Mouse (Mus musculus) cortical plate, adult 2 months (tissue): Measurements from ENCODE around the gene Fam170b. TPM values are rescaled to one million over a fixed set of nuclear protein-coding genes. Genes with fewer than 3 reads are reported as not detected.

Experiments used
- H3K27ac ChIP-seq: fragments of 200-500 bp; 2 replicates; pipeline ENCODE4 v1.5.1; 2012; ENCODE audit warnings: low read length, control low read depth, inconsistent platforms; ENCODE audit not compliant: insufficient read depth
- H3K4me1 ChIP-seq: fragments of 200-500 bp; 2 replicates; pipeline ENCODE4 v1.6.1; 2011; ENCODE audit warnings: low read length; ENCODE audit not compliant: control insufficient read depth, insufficient read depth
- H3K4me3 ChIP-seq: fragments of 200-500 bp; 2 replicates; pipeline ENCODE4 v1.5.1; 2011; ENCODE audit warnings: mild to moderate bottlenecking, low read length, control low read depth; ENCODE audit not compliant: insufficient read depth
- CTCF ChIP-seq: fragments of 200-500 bp; IDR thresholded peaks from 2 replicates; pipeline ENCODE4 v1.5.1; 2011; ENCODE audit warnings: mild to moderate bottlenecking, control low read depth, low read length; ENCODE audit not compliant: insufficient read depth; ENCODE audit errors: extremely low read depth
- POLR2A ChIP-seq: fragments of 200-500 bp; IDR thresholded peaks from 2 replicates; pipeline ENCODE4 v1.6.1; 2011; ENCODE audit warnings: mild to moderate bottlenecking, low read length, control low read depth; ENCODE audit not compliant: insufficient read depth; ENCODE audit errors: extremely low read depth
- polyA plus RNA-seq: library from polyadenylated mRNA; depleted of rRNA; stranded (reverse); fragments of >200 nt; gene quantifications from 2 replicates; pipeline ENCODE4 v1.2.3, GENCODE M21; 2012

The Fam170b gene
- polyA plus RNA-seq, 1 experiment = not detected

DNA sequence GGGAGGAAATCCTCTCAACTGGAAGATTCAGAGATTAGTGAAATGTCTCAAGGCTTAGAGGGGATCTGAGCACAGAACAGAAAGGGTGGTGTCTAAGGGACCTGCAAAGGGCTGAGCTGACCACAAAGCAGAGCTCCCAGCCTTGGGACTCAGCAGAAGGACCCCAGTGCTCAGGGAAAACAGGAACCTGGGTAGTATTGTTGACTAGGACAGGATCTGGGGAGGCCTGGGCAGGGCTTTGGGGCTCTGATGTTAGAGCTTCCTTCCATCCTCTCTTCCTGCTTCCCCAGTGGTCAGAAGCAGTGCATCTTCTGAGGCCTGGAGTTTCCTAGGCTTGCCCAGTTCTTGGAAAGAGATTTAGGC is 32.1 kb upstream of the Fam170b start:
- Histone ChIP-seq H3K4me3 (no peak overlapping the region), H3K27ac (no peak overlapping the region), H3K4me1 (no peaks in the 10 kb centered on the region)
- TF ChIP-seq CTCF (no peak), POLR2A (no peak)

DNA sequence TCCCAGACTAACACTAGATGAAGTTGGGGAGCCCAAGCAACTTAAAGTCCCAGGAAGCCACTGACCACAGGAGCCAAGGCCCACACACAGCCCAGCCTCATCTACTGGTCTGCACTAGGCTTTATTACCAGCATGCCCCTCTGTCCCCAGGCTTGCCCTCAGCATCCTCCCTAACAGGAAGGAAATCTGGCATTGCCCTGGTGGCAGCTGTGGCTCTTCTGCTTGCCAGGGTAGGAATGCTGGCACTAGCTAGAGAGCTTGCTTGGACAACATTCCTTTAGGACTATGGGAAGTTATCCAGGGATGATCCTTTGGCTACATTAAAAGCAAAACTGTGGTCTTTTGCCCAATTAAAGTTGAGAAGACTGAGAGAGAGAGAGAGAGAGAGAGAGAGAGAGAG is 23.7 kb upstream of the Fam170b start:
- no peak overlapping the region for H3K4me3 ChIP-seq
- H3K27ac ChIP-seq = no peak overlapping the region
- TF ChIP-seq CTCF (no peak), POLR2A (no peak)
- no peaks in the 10 kb centered on the region for H3K4me1 ChIP-seq

DNA sequence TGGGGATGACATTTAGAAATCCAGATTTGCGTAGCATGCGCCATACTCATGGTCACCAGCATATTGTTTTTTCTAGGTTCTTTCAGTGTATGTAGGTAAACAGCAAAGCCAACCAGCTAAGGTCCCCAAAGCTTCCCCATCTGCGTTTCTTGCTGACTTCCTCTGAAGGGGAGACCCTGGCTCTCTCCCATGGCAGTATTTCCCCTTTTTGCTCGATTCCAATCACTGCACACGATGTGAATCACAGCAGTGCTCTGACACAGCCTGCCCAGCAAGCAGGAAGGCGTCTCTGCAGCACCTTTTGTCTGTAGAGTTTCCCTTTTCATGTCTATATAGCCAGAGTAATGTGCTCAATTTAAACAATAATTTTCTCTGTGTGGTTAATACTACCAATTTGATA is 21.3 kb upstream of the Fam170b start:
- no peaks in the 10 kb centered on the region for H3K4me1 ChIP-seq
- TF ChIP-seq POLR2A (no peak), CTCF (no peak)
- H3K27ac ChIP-seq = no peak overlapping the region

DNA sequence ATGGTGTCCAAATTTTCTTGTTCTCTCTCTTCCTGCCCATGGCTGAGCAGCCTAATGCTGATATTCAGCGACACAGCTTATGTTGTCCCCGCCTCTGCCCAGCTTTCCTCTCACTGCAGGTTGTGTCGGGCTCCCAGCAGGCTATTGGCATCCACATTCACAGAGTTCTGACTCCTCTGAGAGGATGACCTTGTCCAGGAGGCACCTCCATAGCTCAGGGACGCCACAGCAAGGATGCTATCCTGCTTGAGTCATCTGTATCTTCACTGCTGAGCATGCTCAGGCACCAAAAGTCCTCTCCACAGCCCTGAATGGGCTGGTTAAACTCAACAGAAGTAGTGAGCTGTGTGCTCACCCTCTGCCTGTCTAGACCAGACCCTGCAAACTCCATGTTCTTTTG is 18.8 kb upstream of the Fam170b start:
- Histone ChIP-seq H3K4me1 (no peaks in the 10 kb centered on the region), H3K27ac (no peak overlapping the region), H3K4me3 (no peak overlapping the region)
- TF ChIP-seq CTCF = no peak

More for the DNA sequence above, 21.3 kb upstream of the Fam170b start:
- no peak overlapping the region for H3K4me3 ChIP-seq

DNA sequence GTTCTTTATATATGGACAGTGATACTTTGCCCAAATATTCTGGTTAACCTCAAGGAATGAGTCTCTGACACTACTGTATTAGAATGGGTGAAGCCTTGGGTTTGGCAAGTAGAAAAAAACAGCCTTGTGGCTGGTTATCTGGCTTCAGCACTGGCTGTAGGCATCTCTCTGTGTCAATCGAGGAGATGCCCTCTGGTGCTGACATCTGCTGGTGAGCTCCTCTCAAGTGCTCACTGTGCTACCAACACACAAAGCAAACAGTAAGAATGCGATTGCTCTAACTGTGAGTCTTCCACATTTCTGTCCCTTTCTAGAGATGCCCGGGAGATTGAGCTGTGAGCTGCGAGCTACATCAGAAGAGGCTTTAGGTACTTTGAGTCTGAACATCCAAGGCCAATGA is 17.2 kb upstream of the Fam170b start:
- Histone ChIP-seq H3K4me1 (no peaks in the 10 kb centered on the region), H3K27ac (no peak overlapping the region), H3K4me3 (no peak overlapping the region)
- TF ChIP-seq CTCF (no peak), POLR2A (no peak)

DNA sequence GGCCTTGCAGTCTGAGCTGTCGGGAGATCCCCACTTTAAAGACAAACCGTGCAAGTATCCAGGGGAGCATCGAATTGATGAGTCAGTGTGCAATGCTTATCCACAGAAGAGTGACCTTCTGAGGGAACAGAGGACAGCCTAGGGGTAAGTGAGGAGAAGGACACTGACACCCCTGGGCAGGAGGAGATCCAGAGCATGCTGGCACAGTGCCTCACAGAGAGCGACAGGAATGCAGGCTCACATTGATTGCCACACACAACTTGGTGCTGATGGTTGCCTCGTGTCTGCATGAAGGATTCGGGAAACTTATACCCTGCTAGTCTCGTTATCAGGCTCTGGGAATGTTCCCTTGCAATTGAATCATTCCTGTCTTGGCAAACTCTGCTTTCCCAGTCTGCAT is 16.5 kb upstream of the Fam170b start:
- no peak overlapping the region for H3K4me3 ChIP-seq

DNA sequence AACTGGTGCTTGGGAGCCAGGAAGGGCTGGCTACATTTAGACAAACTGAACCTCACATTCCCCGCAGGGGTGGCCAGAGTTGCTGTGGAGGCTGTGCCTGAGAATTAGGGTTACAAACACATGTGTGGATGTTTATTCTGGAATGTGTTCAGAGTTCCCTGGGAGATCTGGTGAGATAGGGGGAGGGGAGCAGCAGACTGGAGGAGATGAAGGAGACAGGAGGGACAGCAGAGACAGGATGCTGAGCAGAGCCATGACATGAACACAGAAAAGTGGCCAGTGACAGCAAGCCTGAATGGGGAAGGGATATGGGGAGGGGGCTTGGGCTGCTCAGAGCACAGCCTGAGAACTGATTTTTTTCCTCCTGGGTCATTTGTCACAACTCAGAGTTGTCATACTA is 14.5 kb upstream of the Fam170b start:
- Histone ChIP-seq H3K27ac (no peak overlapping the region), H3K4me1 (no peaks in the 10 kb centered on the region), H3K4me3 (no peak overlapping the region)
- TF ChIP-seq POLR2A (no peak), CTCF (no peak)

More for the DNA sequence above, 16.5 kb upstream of the Fam170b start:
- Histone ChIP-seq H3K4me1 (no peaks in the 10 kb centered on the region), H3K27ac (no peak overlapping the region)
- TF ChIP-seq CTCF = no peak
- no peak for TF ChIP-seq POLR2A

DNA sequence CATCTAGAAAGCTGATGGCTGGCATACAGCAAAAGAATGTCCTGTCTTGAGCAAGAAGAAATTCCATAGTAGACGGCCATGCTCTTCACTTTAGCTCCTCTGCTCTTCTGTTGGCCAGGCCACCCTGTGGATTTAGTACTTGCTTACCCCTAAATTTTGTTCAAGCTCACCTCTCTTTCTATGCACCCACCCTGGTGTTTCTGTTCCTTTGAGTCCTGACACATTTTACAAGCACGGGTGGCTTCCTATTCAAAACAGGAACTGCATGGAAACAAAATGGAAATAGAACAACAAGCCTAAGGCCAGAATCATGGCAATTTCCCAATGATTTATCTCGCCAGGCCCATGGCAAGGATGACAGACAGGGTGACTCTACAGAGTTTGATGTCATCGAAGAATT is 10.9 kb upstream of the Fam170b start:
- peaks cover 2% of the 10 kb centered on the region for H3K4me1 ChIP-seq
- TF ChIP-seq POLR2A (no peak), CTCF (no peak)
- no peak overlapping the region for H3K4me3 ChIP-seq
- no peak overlapping the region for H3K27ac ChIP-seq

DNA sequence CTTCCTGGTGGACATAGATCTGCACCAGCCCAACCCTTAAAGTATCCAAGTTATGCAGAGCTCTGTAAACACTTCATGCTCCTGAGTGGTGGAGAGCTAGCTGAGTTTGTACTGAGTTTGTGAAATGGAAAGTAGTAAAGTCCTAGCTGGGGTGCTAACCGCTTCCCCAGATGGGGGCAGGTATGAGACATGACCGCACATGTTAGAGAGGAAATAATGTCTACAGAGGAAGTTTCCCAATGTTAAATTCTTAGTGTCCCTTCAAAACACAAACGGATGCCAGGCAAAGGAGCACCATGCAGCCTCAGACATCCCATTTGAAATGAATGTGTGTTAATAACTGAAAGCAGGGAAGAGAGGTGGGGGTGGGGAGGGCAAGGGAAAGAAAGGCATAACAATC is 9.9 kb upstream of the Fam170b start:
- TF ChIP-seq CTCF = no peak
- TF ChIP-seq POLR2A = no peak
- H3K4me1 ChIP-seq = peaks cover 6% of the 10 kb centered on the region
- no peak overlapping the region for H3K27ac ChIP-seq
- H3K4me3 ChIP-seq = no peak overlapping the region

DNA sequence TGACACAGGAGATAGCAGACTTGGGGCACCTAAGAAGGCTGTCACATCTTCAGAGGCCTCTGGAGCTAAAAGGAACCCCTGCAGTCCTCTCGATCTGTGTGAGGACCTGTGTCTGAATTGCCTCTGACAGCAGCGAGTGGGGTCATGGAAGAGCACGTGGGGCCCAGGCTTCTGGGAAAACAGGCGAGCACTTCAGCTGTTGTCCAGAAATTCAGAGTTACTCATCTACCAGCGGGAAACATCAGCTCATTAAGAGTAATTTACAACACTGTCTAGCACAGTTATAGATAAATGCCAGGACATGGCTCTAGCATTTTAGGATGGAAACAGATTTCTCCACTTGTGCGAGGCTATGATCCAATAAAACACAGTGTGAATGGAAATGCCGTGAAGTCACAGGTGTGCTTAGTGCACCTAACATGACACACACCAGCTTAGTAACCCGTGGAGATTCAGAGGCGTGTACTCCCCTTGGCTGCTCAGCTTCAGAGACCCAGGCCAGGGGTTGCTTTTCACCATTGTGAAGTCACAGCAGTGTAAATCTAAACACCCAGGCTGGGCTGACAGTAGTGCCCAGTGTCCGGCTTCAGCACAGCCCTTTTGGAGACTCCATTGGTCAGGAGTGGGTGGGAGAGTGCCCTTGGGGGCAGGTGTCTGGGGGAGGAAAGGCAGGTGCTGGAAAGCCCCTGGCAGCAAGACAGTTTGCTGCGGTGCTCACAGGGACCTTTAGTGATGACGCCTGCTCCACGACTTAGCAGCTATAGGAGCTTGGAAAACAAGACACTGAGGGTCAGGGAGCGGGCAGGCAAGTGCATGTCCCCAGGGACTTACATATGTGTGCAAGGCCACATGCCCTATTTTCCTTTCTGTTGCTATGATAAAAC is 9.3 kb upstream of the Fam170b start:
- TF ChIP-seq POLR2A (no peak), CTCF (no peak)
- H3K4me3 ChIP-seq = no peak overlapping the region
- no peak overlapping the region for H3K27ac ChIP-seq
- H3K4me1 ChIP-seq = peaks cover 6% of the 10 kb centered on the region
